Mouse (Mus musculus) hindbrain, embryonic 11.5 days (tissue): ENCODE measurements around the gene Tmem33. TPM values are rescaled to one million over a fixed set of nuclear protein-coding genes. Genes with fewer than 3 reads are reported as not detected.

Experiments
- ATAC-seq: fragments of 200-750 bp; cut with Nextera tagmentation; 2 replicates; pipeline ENCODE4 v1.8.0; 2017; ENCODE audit warnings: mild to moderate bottlenecking, moderate TSS enrichment, moderate library complexity; ENCODE audit not compliant: low FRiP score
- DNase-seq: peaks from one replicate; pipeline ENCODE4 v3.0.0-alpha.2; 2015; ENCODE audit warnings: low spot score
- H3K27ac ChIP-seq: fragments of 300-500 bp; sonication (generic); 2 replicates; pipeline ENCODE4 v1.5.1; 2014; ENCODE audit warnings: mild to moderate bottlenecking, low read depth, low read length
- H3K27me3 ChIP-seq: fragments of 300-500 bp; sonication (generic); 2 replicates; pipeline ENCODE4 v1.6.1; 2014; ENCODE audit warnings: mild to moderate bottlenecking, low read length, moderate library complexity, mixed read lengths; ENCODE audit not compliant: control insufficient read depth, insufficient read depth
- H3K36me3 ChIP-seq: fragments of 300-500 bp; sonication (generic); 2 replicates; pipeline ENCODE4 v1.6.1; 2014; ENCODE audit warnings: mild to moderate bottlenecking, low read length, moderate library complexity, mixed read lengths; ENCODE audit not compliant: control insufficient read depth, insufficient read depth
- H3K4me1 ChIP-seq: fragments of 300-500 bp; sonication (generic); replicated peaks from 2 replicates; pipeline ENCODE4 v1.6.1; 2014; ENCODE audit warnings: low read length, mixed read lengths; ENCODE audit not compliant: control insufficient read depth, insufficient read depth
- H3K4me2 ChIP-seq: fragments of 300-500 bp; sonication (generic); replicated peaks from 2 replicates; pipeline ENCODE4 v1.6.1; 2014; ENCODE audit warnings: mild to moderate bottlenecking, low read depth, low read length
- H3K4me3 ChIP-seq: fragments of 300-500 bp; sonication (generic); 2 replicates; pipeline ENCODE4 v1.5.1; 2014; ENCODE audit warnings: low read depth, low read length
- H3K9ac ChIP-seq: fragments of 300-500 bp; sonication (generic); 2 replicates; pipeline ENCODE4 v1.6.1; 2014; ENCODE audit warnings: low read depth, low read length
- H3K9me3 ChIP-seq: fragments of 300-500 bp; sonication (generic); 2 replicates; pipeline ENCODE4 v1.6.1; 2016; ENCODE audit warnings: low read length; ENCODE audit not compliant: control insufficient read depth
- WGBS: fragments of 180-500 bp; shearing (Covaris S2); extraction: QIAGEN DNeasy Blood & Tissue Kit; methylation state at CpG from one replicate; pipeline ENCODE4 v1.1.7; 2014; 5-methylcytosine and 5-hydroxymethylcytosine counted together
- polyA plus RNA-seq: library from polyadenylated mRNA; unstranded; fragments of >200 nt; fragmentation: Nextera tagmentation; extraction: Ambion mirVana; gene quantifications from 2 replicates; pipeline ENCODE4 v1.2.1, GENCODE M21; 2014

The Tmem33 gene
- polyA plus RNA-seq, 1 experiment from 2014 or later: 118 TPM

DNA sequence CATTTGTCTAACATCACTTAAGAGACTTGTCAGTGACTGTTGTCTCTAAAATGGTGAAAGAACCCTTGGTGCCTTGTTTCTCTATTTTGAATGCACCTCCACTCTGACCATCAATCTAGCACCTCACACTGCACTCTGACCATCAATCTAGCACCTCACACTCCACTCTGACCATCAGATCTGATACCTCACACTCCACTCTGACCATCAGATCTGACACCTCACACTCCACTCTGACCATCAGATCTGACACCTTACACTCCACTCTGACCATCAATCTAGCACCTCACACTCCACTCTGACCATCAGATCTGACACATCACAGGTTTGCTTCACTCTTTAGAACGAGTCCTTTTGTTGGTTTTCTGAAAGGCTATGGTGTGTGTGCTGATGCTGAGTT, 63.7 kb downstream of the Tmem33 start:
- Histone ChIP-seq H3K4me3 (no peak overlapping the region), H3K4me1 (no peaks in the 10 kb centered on the region), H3K9ac (no peak overlapping the region), H3K9me3 (no peaks in the 10 kb centered on the region), H3K27me3 (no peaks in the 10 kb centered on the region), H3K4me2 (no peak overlapping the region), H3K36me3 (no peaks in the 10 kb centered on the region), H3K27ac (no peak overlapping the region)
- DNase-seq (no peak), ATAC-seq (no peak)
- WGBS: 83% methylated on average over 1 of the region's 1 CpGs

GRCm38 (mm10) chr5:67340811-67341210, 80.4 kb downstream of the Tmem33 start:
- no peak overlapping the region for H3K27ac ChIP-seq
- no peaks in the 10 kb centered on the region for H3K27me3 ChIP-seq
- ATAC-seq: no peak
- no peak overlapping the region for H3K4me2 ChIP-seq
- H3K4me3 ChIP-seq: no peak overlapping the region
- no peak for DNase-seq
- WGBS: 89% methylated on average over 6 of the region's 6 CpGs
- no peaks in the 10 kb centered on the region for H3K9me3 ChIP-seq
- H3K4me1 ChIP-seq: no peaks in the 10 kb centered on the region
- H3K36me3 ChIP-seq: no peaks in the 10 kb centered on the region
- no peak overlapping the region for H3K9ac ChIP-seq

Other genes with a start within 250 kb of the Tmem33 start
- 41.8 and 42.3 TPM in 2 replicates for gene Phox2b, start 161.3 kb upstream of the Tmem33 start, polyA plus RNA-seq
- 166 and 178 TPM in 2 replicates for gene Slc30a9, start 46.4 kb downstream of the Tmem33 start, polyA plus RNA-seq
- gene Bend4, start 167.7 kb downstream of the Tmem33 start, polyA plus RNA-seq: 11.0 and 13.5 TPM in 2 replicates